Mouse (Mus musculus) stomach, postnatal 0 days (tissue): ENCODE data around the gene Vegfa.

Experiments
- CTCF ChIP-seq: IDR thresholded peaks from 2 replicates; pipeline ENCODE4 v1.5.1; 2016; ENCODE audit warnings: antibody characterized with exemption, low read depth, mild to moderate bottlenecking, moderate library complexity
- EP300 ChIP-seq: optimal IDR thresholded peaks from 2 replicates; pipeline ENCODE3; 2016; ENCODE audit warnings: antibody characterized with exemption

GRCm38 (mm10) chr17:46020579-46020978 is 11.6 kb downstream of the Vegfa start:
- no peak for TF ChIP-seq CTCF
- TF ChIP-seq EP300: no peak
